Mouse (Mus musculus) heart, embryonic 14.5 days (tissue): ENCODE data around the gene Pwwp2a. TPM values are rescaled to one million over a fixed set of nuclear protein-coding genes. Genes with fewer than 3 reads are reported as not detected.

Experiments
- ATAC-seq: fragments of 200-750 bp; cut with Nextera tagmentation; 2 replicates; pipeline ENCODE4 v1.8.0; 2017; ENCODE audit warnings: low read depth, moderate TSS enrichment; ENCODE audit not compliant: insufficient number of reproducible peaks, insufficient read depth, low FRiP score
- H3K27ac ChIP-seq, 2 experiments: fragments of 200-500 bp in 1 of 2; fragments of 300-500 bp in 1 of 2; sonication (generic) in 1 of 2; replicated peaks in 1 of 2; 2 replicates each; pipeline ENCODE4 v1.5.1; 2012 to 2014; ENCODE audit warnings: low read depth in 2 of 2, low read length in 2 of 2, control low read depth in 1 of 2, mild to moderate bottlenecking in 1 of 2, mixed read lengths in 1 of 2; ENCODE audit not compliant: control insufficient read depth in 1 of 2, insufficient read depth in 1 of 2
- H3K27me3 ChIP-seq: fragments of 300-500 bp; sonication (generic); 2 replicates; pipeline ENCODE4 v1.6.1; 2014; ENCODE audit warnings: mild to moderate bottlenecking, low read length, control low read depth; ENCODE audit not compliant: control insufficient read depth, insufficient read depth
- H3K36me3 ChIP-seq: fragments of 300-500 bp; sonication (generic); 2 replicates; pipeline ENCODE4 v1.6.1; 2014; ENCODE audit warnings: mild to moderate bottlenecking, control low read depth, low read length, mixed read lengths; ENCODE audit not compliant: control insufficient read depth, insufficient read depth
- H3K4me1 ChIP-seq, 2 experiments: fragments of 200-500 bp in 1 of 2; fragments of 300-500 bp in 1 of 2; sonication (generic) in 1 of 2; 2 replicates each; pipeline ENCODE4 v1.6.1; 2012 to 2014; ENCODE audit warnings: low read length in 2 of 2, control low read depth in 1 of 2, mixed read lengths in 1 of 2; ENCODE audit not compliant: control insufficient read depth in 2 of 2, insufficient read depth in 2 of 2
- H3K4me2 ChIP-seq: fragments of 300-500 bp; sonication (generic); 2 replicates; pipeline ENCODE4 v1.6.1; 2014; ENCODE audit warnings: mild to moderate bottlenecking, low read length
- H3K4me3 ChIP-seq, 2 experiments: fragments of 200-500 bp in 1 of 2; fragments of 300-500 bp in 1 of 2; sonication (generic) in 1 of 2; 2 replicates each; pipeline ENCODE4 v1.5.1; 2012 to 2014; ENCODE audit warnings: low read length in 2 of 2, mild to moderate bottlenecking in 2 of 2, control low read depth in 1 of 2, low read depth in 1 of 2, moderate library complexity in 1 of 2; ENCODE audit not compliant: control insufficient read depth in 1 of 2, insufficient read depth in 1 of 2
- H3K9ac ChIP-seq: fragments of 300-500 bp; sonication (generic); 2 replicates; pipeline ENCODE4 v1.6.1; 2014; ENCODE audit warnings: mild to moderate bottlenecking, low read length
- H3K9me3 ChIP-seq: fragments of 300-500 bp; sonication (generic); 2 replicates; pipeline ENCODE4 v1.6.1; 2016; ENCODE audit warnings: low read length, control low read depth; ENCODE audit not compliant: control insufficient read depth
- WGBS: fragments of 180-500 bp; shearing (Covaris S2); extraction: QIAGEN DNeasy Blood & Tissue Kit; methylation state at CpG from one replicate; pipeline ENCODE4 v1.1.7; 2014; 5-methylcytosine and 5-hydroxymethylcytosine counted together
- polyA plus RNA-seq: library from polyadenylated mRNA; unstranded; fragments of >200 nt; fragmentation: Nextera tagmentation; extraction: Ambion mirVana; gene quantifications from 2 replicates; pipeline ENCODE4 v1.2.1, GENCODE M21; 2014

Pwwp2a gene
- polyA plus RNA-seq, 1 experiment from 2014 or later, result 34.6 TPM

DNA sequence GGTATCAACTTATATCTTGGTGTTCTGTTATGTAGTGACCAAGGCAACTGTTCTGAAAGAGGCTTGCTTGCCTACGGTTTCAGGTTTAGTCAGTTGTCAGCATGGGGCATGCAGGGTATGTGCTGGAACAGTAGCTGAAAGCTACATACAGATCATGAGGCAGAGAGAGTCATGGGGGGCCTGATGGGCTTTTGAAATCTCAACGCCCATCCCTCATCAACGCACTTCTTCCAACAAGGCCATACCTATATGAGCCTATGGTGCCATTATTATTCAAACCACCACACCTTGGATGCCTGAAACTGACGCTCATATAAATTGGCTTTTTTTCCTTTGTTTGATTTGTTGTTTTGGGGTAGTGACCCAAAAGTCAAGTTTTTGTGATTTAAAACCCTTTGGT, 14.8 kb downstream of the Pwwp2a start:
- Histone ChIP-seq H3K4me2 (no peak overlapping the region), H3K36me3 (peaks cover 69% of the 10 kb centered on the region), H3K27me3 (no peaks in the 10 kb centered on the region), H3K9me3 (no peaks in the 10 kb centered on the region), H3K4me3 (no peak overlapping the region), H3K27ac (no peak overlapping the region), H3K4me1 (peaks cover 0 to 2% of the 10 kb centered on the region in 2 experiments; a peak in 1 of 4 replicates), H3K9ac (no peak overlapping the region)
- no peak for ATAC-seq
- 92% methylated on average over 4 of the region's 4 CpGs for WGBS

- Histone ChIP-seq H3K9ac (no peak overlapping the region), H3K36me3 (peaks cover 49% of the 10 kb centered on the region), H3K27me3 (no peaks in the 10 kb centered on the region), H3K9me3 (no peaks in the 10 kb centered on the region), H3K4me3 (no peak overlapping the region), H3K27ac (no peak overlapping the region), H3K4me2 (no peak overlapping the region), H3K4me1 (peaks cover 2 to 3% of the 10 kb centered on the region in 2 experiments; a peak in 2 of 4 replicates)
- ATAC-seq, result no peak
- 73% methylated on average over 5 of the region's 5 CpGs for WGBS
Observed at GRCm38 (mm10) chr11:43698621-43699020, 16.8 kb downstream of the Pwwp2a start.

GRCm38 (mm10) chr11:43700291-43700690, 18.5 kb downstream of the Pwwp2a start:
- H3K9me3 ChIP-seq, result no peaks in the 10 kb centered on the region
- H3K9ac ChIP-seq, result no peak overlapping the region
- H3K27ac ChIP-seq, result no peak overlapping the region
- peaks cover 51% of the 10 kb centered on the region for H3K36me3 ChIP-seq
- no peak for ATAC-seq
- WGBS, result 96% methylated on average over 3 of the region's 3 CpGs
- peaks cover 2 to 7% of the 10 kb centered on the region in 2 experiments; a peak in 2 of 4 replicates for H3K4me1 ChIP-seq
- H3K27me3 ChIP-seq, result no peaks in the 10 kb centered on the region
- H3K4me3 ChIP-seq, result no peak overlapping the region
- no peak overlapping the region for H3K4me2 ChIP-seq

DNA sequence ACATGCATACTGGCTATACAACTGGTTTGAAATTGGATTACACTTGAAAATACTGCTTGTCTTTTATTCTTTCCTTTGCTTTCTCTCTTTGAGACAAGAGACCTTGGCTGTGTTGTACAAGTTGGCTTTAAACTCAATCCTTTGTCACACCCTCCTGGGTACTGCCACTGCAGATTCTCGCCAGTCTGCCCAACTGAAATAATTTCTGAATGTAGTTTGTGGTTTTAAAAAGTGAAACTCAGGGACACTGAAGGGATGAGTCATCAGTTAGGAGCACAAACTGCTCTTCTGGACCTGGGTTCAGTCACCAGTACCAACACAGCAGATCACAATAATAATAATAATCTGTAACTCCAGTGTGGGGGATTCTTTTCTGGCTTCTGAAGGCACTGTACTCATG, 21.8 kb downstream of the Pwwp2a start:
- Histone ChIP-seq H3K36me3 (peaks cover 43% of the 10 kb centered on the region), H3K4me2 (no peak overlapping the region), H3K27ac (peak overlapping the region; percentile 49 to 50; a peak in 3 of 4 replicates)

GRCm38 (mm10) chr11:43705751-43706150, 24.0 kb downstream of the Pwwp2a start:
- Histone ChIP-seq H3K4me3 (no peak overlapping the region), H3K9ac (no peak overlapping the region), H3K4me2 (no peak overlapping the region), H3K4me1 (peaks cover 0 to 17% of the 10 kb centered on the region in 2 experiments; a peak in 1 of 4 replicates), H3K27me3 (no peaks in the 10 kb centered on the region), H3K36me3 (peaks cover 32% of the 10 kb centered on the region), H3K9me3 (no peaks in the 10 kb centered on the region), H3K27ac (no peak overlapping the region)
- ATAC-seq, result no peak
- 86% methylated on average over 10 of the region's 10 CpGs for WGBS

More for the DNA sequence above, 21.8 kb downstream of the Pwwp2a start:
- Histone ChIP-seq H3K4me3 (no peak overlapping the region), H3K9ac (no peak overlapping the region), H3K4me1 (peaks cover 0 to 14% of the 10 kb centered on the region in 2 experiments; a peak in 1 of 4 replicates), H3K27me3 (no peaks in the 10 kb centered on the region), H3K9me3 (no peaks in the 10 kb centered on the region)
- ATAC-seq, result no peak
- 74% methylated on average over 1 of the region's 1 CpGs for WGBS

DNA sequence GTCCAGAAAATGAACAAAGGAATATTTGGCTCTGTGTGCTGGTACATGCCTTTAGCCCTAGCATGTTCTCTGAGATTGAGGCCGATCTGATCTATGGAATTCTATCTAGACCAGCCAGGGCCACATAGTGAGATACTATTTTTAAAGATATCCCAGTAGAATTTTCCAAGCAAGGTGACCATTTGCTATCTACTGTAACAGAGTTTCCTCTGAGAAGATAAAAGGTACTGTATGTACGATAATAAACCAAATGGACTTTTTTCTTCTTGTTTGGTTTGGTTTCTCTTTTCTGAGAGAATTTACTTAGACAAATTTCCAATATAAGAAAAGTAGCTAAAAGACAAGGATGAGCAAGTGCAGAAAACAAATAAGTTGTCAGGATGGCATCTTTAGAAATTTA, 26.6 kb downstream of the Pwwp2a start:
- ATAC-seq, result no peak
- Histone ChIP-seq H3K4me2 (no peak overlapping the region), H3K9me3 (no peaks in the 10 kb centered on the region), H3K27me3 (no peaks in the 10 kb centered on the region), H3K27ac (peak overlapping the region; percentile 17 to 58; a peak in 2 of 4 replicates), H3K36me3 (peaks cover 28% of the 10 kb centered on the region), H3K9ac (no peak overlapping the region), H3K4me3 (no peak overlapping the region), H3K4me1 (peaks cover 0 to 16% of the 10 kb centered on the region in 2 experiments; a peak in 1 of 4 replicates)
- 25% methylated on average over 2 of the region's 2 CpGs for WGBS

DNA sequence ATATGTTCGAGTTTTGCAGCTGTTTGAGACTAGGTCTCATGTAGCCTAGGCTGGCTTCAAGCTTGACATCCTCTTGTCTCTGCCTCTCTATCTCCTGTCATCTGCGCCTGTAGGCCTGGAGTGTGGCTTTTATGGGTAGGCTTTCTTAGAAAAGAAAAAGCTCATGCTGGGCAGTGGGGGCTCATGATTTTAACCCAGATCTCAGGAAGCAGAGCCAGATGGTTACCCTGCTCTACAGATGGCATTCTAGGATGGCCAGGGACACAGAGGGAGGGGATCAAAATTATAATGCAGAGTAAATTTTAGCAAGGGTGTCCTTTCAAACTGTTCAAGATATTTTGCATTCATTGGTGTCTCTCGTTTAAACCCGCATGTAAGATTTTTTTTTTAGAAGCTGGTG, 30.4 kb downstream of the Pwwp2a start:
- Histone ChIP-seq H3K27me3 (no peaks in the 10 kb centered on the region), H3K4me2 (no peak overlapping the region), H3K36me3 (peaks cover 28% of the 10 kb centered on the region), H3K9me3 (no peaks in the 10 kb centered on the region), H3K9ac (no peak overlapping the region), H3K4me1 (peaks cover 0 to 10% of the 10 kb centered on the region in 2 experiments; a peak in 1 of 4 replicates), H3K4me3 (no peak overlapping the region), H3K27ac (no peak overlapping the region)
- ATAC-seq, result no peak
- 95% methylated on average over 4 of the region's 4 CpGs for WGBS

DNA sequence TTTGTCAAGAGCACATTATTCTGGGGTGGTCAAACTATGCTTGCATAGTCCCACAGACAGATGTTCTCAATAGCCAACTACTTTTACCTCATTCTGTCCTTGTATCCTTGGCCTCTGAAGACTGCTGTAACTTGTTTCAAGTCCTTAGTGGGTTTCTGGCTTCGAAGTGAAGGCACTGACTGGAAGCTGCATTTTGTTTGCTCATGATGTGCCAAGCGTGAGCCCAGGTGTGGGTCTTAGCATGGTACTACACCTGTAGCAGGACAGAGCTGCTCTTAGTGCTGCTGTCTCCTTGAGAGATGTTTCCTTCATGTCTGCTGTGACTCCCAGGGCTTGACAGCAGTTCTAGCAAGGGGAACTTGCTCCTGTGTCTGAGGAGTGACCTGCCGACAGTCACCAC, 41.6 kb downstream of the Pwwp2a start:
- Histone ChIP-seq H3K27ac (no peak overlapping the region), H3K4me2 (no peak overlapping the region), H3K9me3 (no peaks in the 10 kb centered on the region), H3K4me1 (peaks cover 0 to 8% of the 10 kb centered on the region in 2 experiments; a peak in 3 of 4 replicates), H3K36me3 (peaks cover 41% of the 10 kb centered on the region), H3K27me3 (no peaks in the 10 kb centered on the region), H3K9ac (no peak overlapping the region), H3K4me3 (no peak overlapping the region)
- no peak for ATAC-seq
- 91% methylated on average over 3 of the region's 3 CpGs for WGBS
